Mouse (Mus musculus): ENCODE data around the gene Sipa1l1. TPM values are rescaled to one million over a fixed set of nuclear protein-coding genes. Genes with fewer than 3 reads are reported as not detected.
A peak's percentile ranks its signal among the peaks of the same experiment; 100 is the strongest.

The Sipa1l1 gene
- polyA plus RNA-seq, 1 experiment from 2014 or later = 16.9 TPM

DNA sequence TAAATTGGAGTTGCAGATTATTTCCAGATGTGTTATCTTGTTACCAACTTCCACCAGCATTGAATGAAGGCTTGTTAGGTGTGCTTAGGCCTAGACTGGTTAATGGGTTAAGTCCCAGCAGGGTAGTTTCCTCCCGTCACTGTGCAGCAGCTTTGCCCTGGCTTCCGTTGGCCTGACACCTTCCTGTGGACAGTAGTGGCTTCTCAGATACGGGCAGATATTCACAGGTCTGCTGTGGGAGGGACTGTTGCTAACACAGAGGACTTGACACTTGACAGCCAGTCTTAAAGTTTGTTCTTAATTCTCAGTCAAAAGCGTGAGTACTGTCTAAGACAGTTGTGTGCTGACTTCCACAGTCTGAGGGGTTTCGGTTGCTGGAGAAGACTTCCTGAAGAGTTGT lies 45.8 kb downstream of the Sipa1l1 start:
- Histone ChIP-seq H3K4me2 (no peak overlapping the region), H3K9me3 (replicated peaks) (no peaks in the 10 kb centered on the region), H3K36me3 (peaks cover 4% of the 10 kb centered on the region; the same call in 1 of the 2 replicates), H3K4me3 (no peak overlapping the region), H3K4me1 (replicated peaks) (peaks cover 14% of the 10 kb centered on the region), H3K27ac (no peak overlapping the region; the same call in 1 of the 2 replicates), H3K27me3 (no peaks in the 10 kb centered on the region), H3K9ac (no peak overlapping the region)
- no peak for ATAC-seq (replicated peaks; ENCODE audit: insufficient number of reproducible peaks, insufficient read depth, low FRiP score, low read depth)
- WGBS = 38% methylated on average over 5 of the region's 5 CpGs

DNA sequence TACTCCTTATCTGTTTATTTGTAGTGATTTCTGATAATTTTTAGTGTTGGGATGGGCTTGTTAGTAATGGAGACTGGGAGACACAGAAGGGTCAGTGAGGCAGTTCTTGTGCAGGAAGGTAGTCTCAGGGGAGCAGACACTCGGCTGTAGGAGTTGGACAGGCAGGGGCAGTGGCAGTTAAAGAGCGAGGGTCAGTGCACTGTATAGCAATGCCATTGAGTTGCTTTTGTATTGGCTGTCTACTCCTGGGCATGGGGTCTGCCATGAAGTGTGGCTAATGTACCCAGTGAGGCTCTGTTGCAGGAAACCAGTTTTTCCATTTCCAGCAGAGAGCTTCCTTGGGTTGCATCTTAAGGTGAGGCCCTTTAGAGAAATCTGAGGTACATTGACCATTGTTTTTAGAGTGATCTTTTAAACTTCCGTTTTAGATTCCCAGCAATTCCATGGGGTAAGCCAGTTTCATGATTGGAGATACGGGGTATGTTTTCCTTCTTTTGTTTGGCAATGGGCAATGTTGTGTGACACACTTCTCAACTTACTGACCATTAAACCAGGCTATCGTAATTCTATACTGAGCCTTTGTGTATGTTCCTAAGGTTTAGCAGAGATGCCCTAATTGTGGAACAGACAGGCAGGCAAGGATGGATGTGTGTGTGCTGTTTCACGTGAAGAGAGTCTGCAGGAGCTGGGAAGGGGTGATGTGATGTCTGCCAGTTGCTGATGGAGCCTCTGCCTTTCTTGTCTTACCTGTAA lies 47.9 kb downstream of the Sipa1l1 start:
- ATAC-seq (replicated peaks; ENCODE audit: insufficient number of reproducible peaks, insufficient read depth, low FRiP score, low read depth) = no peak
- 71% methylated on average over 6 of the region's 6 CpGs for WGBS
- H3K9ac ChIP-seq = no peak overlapping the region
- no peak overlapping the region for H3K27ac ChIP-seq
- H3K36me3 ChIP-seq = peaks cover 4% of the 10 kb centered on the region; the same call in 1 of the 2 replicates
- no peak overlapping the region for H3K4me3 ChIP-seq
- H3K4me1 ChIP-seq (replicated peaks) = peaks cover 14% of the 10 kb centered on the region
- no peak overlapping the region for H3K4me2 ChIP-seq
- no peaks in the 10 kb centered on the region for H3K27me3 ChIP-seq
- no peaks in the 10 kb centered on the region for H3K9me3 ChIP-seq (replicated peaks)

DNA sequence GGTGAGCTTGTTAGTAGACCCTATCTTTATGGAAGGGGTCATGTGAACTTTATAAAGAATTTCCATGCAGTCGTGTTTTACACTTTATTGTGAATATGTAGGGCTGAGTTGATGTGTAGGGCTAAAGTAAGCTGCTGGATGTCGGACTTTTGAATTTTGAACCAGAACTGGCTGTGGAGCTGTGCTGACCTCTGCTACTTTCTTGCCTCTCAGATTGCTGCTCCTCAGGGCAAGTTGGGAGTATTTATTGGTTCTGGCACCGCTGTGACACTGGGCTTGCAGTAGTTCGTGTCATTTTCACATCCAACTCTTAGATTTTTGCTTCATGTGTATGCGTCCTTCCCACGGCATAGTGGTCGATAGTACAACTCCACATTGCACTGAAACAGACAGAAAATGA lies 49.1 kb downstream of the Sipa1l1 start:
- Histone ChIP-seq H3K27ac (no peak overlapping the region), H3K4me2 (no peak overlapping the region), H3K9me3 (replicated peaks) (no peaks in the 10 kb centered on the region), H3K36me3 (peaks cover 4% of the 10 kb centered on the region; the same call in 1 of the 2 replicates), H3K27me3 (no peaks in the 10 kb centered on the region), H3K9ac (no peak overlapping the region), H3K4me3 (no peak overlapping the region), H3K4me1 (replicated peaks) (peaks cover 15% of the 10 kb centered on the region)
- no peak for ATAC-seq (replicated peaks; ENCODE audit: insufficient number of reproducible peaks, insufficient read depth, low FRiP score, low read depth)
- WGBS = 83% methylated on average over 7 of the region's 7 CpGs

DNA sequence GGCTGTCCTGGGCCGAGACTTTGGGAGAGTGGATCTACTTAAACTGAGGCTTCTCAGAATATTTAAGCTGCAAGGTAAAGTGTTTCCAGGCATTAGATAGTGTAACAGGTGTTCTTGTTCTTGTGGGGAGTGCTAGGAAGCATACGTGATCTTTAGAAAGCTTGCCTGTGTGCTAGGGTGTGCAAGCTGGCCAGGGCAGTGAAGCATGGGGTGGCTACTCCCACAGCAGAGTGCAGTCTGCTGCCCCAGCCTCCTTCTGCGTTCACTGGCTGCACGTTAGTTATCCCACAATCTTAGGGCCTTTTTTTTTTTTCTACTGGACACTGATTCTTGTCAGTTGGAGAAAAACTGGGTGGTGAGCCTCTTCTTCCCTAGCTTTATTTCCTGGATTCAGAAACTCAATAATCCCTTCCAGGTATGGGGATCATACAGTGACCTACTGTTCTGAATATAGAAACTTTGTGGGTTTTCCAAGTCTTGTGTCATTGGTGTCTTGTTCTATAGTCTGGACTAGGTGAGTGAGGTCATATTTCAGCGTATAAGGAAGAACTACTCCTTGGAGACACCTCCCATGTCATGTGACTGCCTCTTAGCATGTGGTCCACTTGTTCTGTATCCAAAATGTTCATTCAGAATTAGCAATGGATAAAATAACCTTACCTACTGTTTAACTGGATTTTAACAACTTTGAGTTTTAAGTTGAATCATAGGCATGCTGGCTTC lies 51.4 kb downstream of the Sipa1l1 start:
- Histone ChIP-seq H3K27me3 (no peaks in the 10 kb centered on the region), H3K4me2 (no peak overlapping the region), H3K9ac (no peak overlapping the region), H3K4me3 (no peak overlapping the region), H3K4me1 (replicated peaks) (peaks cover 10% of the 10 kb centered on the region), H3K36me3 (no peaks in the 10 kb centered on the region), H3K27ac (no peak overlapping the region), H3K9me3 (replicated peaks) (no peaks in the 10 kb centered on the region)
- WGBS = 72% methylated on average over 5 of the region's 5 CpGs
- no peak for ATAC-seq (replicated peaks; ENCODE audit: insufficient number of reproducible peaks, insufficient read depth, low FRiP score, low read depth)

DNA sequence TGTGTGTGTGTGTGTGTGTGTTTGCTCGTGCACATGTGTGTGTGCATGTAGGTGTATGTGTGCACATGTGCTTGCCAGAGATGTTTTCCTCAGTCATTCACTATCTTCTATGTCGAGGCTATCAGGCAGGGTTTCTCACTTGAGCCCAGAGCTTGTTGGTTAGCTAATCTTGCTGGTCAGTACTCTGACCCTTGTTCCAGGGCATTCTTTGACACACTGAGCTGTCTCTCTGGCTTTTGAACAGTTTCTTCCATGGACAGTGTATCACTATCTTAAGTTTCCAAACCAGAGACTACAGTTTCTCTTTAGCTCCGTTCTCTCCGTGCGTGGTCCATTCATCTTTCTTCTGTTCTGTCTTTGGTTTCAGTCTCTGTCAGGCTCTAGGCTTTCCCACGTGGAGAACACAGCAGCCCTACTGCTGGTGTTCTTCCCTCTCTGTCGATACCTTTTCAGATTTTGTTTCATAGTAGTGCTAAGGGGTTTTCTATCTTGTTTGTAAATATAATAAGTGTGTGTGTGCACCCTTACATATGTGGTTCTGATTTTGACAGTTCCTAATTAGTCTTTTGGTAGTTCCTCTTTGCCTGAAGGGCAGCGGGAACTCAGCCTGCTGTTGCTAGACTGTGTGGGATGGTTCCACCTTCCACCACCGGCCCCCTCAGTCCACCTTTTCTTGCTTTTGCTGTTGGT lies 54.2 kb downstream of the Sipa1l1 start:
- 57% methylated on average over 9 of the region's 9 CpGs for WGBS
- no peak overlapping the region for H3K27ac ChIP-seq
- H3K27me3 ChIP-seq = no peaks in the 10 kb centered on the region
- H3K9ac ChIP-seq = no peak overlapping the region
- H3K4me3 ChIP-seq = no peak overlapping the region
- H3K36me3 ChIP-seq = no peaks in the 10 kb centered on the region
- H3K4me1 ChIP-seq (replicated peaks) = peaks cover 29% of the 10 kb centered on the region
- ATAC-seq (replicated peaks; ENCODE audit: insufficient number of reproducible peaks, insufficient read depth, low FRiP score, low read depth) = no peak
- no peak overlapping the region for H3K4me2 ChIP-seq
- no peaks in the 10 kb centered on the region for H3K9me3 ChIP-seq (replicated peaks)

DNA sequence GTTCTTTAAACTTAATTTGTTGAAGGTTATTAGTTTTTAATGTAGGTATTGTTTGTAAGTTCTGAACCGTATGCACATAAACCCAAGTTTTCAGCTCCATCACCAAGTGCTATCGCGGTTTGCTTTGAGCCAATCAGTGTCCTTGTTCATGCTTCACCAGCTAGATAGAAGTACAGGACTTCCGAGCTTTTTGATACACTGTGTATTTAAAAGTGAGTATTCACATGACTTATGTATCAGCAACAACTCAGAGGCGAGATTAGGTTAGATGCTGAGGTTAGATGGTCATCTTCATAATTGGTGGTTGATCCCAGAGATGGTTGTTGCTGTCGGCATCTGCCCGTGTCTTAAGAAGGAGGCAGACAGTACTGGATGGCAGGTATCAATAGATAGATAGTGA lies 55.7 kb downstream of the Sipa1l1 start:
- WGBS = 87% methylated on average over 7 of the region's 7 CpGs
- H3K4me2 ChIP-seq = no peak overlapping the region
- H3K36me3 ChIP-seq = no peaks in the 10 kb centered on the region
- no peak overlapping the region for H3K4me3 ChIP-seq
- no peak for ATAC-seq (replicated peaks; ENCODE audit: insufficient number of reproducible peaks, insufficient read depth, low FRiP score, low read depth)
- H3K27me3 ChIP-seq = no peaks in the 10 kb centered on the region
- H3K9ac ChIP-seq = no peak overlapping the region
- no peaks in the 10 kb centered on the region for H3K9me3 ChIP-seq (replicated peaks)
- peaks cover 26% of the 10 kb centered on the region for H3K4me1 ChIP-seq (replicated peaks)
- H3K27ac ChIP-seq = no peak overlapping the region

DNA sequence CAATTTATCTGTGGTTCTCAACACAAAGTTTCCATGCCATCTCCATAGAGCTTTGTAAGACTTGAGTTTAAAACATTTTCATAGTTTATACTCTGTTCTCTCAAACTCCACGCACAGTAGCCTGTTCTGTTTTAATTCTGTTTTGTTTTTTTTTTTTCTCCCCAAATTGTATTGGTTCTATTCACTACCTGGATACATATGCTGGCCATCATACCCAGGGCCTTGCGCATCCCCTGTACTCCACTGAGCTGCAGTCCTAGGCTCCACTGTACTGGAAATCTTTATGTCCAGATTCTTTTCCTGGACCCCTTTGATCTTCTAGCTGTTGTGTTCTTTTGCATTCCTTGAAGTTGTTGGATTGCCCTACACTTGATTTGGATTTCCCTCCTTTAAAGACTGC lies 56.2 kb downstream of the Sipa1l1 start:
- ATAC-seq (replicated peaks; ENCODE audit: insufficient number of reproducible peaks, insufficient read depth, low FRiP score, low read depth) = no peak
- H3K9ac ChIP-seq = no peak overlapping the region
- H3K4me1 ChIP-seq (replicated peaks) = peaks cover 30% of the 10 kb centered on the region
- H3K27ac ChIP-seq = peak overlapping the region; percentile 2; the same call in 1 of the 2 replicates
- no peaks in the 10 kb centered on the region for H3K27me3 ChIP-seq
- no peaks in the 10 kb centered on the region for H3K9me3 ChIP-seq (replicated peaks)
- 95% methylated on average over 2 of the region's 2 CpGs for WGBS
- no peak overlapping the region for H3K4me2 ChIP-seq
- no peak overlapping the region for H3K4me3 ChIP-seq
- no peaks in the 10 kb centered on the region for H3K36me3 ChIP-seq

DNA sequence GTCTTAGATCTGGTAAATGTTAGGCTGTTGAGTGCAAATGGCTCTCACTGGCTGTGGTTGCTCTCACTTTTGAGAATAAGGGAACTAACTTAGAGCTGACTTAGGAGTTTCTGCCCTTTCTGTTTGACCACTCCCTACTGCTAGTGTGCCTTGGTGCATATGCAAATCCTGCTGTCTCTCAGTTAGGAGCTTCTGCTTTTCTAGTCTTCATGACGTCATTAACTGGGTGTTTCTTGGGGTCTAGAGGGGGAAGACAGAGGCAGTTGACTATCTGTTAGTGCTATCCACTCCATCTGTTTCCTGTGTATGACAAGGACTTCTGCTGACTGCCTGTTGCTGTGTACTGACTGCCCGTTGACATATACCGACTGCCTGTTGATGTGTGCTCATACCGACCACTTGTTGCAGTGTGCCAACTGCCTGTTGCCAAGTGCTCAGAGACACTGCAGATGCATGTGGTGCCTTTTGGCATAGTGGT lies 56.7 kb downstream of the Sipa1l1 start:
- Histone ChIP-seq H3K9me3 (replicated peaks) (no peaks in the 10 kb centered on the region), H3K4me3 (no peak overlapping the region), H3K4me1 (replicated peaks) (peaks cover 35% of the 10 kb centered on the region), H3K27ac (peak overlapping the region; percentile 51; the same call in 1 of the 2 replicates), H3K9ac (no peak overlapping the region), H3K36me3 (no peaks in the 10 kb centered on the region), H3K4me2 (no peak overlapping the region), H3K27me3 (no peaks in the 10 kb centered on the region)
- ATAC-seq (replicated peaks; ENCODE audit: insufficient number of reproducible peaks, insufficient read depth, low FRiP score, low read depth) = peak; percentile 62; the same call in 1 of the 2 replicates
- WGBS = 24% methylated on average over 4 of the region's 4 CpGs

DNA sequence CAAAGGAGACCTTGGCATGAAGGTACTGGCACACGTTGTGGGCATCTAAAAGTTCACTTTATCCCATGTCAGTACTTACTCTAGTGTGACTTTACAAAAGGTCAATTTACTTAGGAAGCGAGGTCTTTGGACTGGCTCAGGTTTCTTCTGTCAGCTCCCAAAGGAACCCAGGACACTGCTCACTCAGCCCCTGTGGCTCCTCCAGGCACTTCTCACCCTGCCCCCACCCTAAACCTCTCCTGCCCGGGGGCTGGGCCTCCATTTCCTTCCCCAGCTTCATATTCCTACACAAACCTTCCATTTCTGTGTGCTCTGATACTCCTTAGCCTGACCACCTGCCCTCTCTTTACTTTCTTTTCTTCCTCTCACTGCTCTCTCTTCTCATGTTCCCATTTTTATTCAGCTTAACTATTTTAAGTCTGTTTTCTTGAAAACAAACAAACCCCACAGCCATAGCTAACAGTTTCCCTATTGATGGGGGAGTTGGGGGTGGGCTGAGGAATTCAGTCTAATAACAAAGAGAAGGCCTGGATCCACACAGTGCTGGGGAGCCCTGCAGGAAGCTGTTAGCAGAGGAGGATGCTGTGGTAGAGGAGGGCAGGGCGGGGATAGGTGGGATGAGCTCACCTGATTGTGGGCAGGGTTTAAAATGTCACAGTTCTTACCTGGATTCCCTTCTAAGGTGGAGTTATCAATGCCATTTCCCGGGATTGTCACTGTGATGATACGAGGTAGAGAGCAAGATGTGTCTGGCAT lies 57.4 kb downstream of the Sipa1l1 start:
- Histone ChIP-seq H3K4me2 (no peak overlapping the region), H3K36me3 (no peaks in the 10 kb centered on the region), H3K4me3 (no peak overlapping the region), H3K9ac (no peak overlapping the region), H3K9me3 (replicated peaks) (no peaks in the 10 kb centered on the region), H3K27me3 (no peaks in the 10 kb centered on the region), H3K27ac (peak overlapping the region; percentile 51; the same call in 1 of the 2 replicates), H3K4me1 (replicated peaks) (peaks cover 41% of the 10 kb centered on the region)
- 56% methylated on average over 6 of the region's 6 CpGs for WGBS
- no peak for ATAC-seq (replicated peaks; ENCODE audit: insufficient number of reproducible peaks, insufficient read depth, low FRiP score, low read depth)

DNA sequence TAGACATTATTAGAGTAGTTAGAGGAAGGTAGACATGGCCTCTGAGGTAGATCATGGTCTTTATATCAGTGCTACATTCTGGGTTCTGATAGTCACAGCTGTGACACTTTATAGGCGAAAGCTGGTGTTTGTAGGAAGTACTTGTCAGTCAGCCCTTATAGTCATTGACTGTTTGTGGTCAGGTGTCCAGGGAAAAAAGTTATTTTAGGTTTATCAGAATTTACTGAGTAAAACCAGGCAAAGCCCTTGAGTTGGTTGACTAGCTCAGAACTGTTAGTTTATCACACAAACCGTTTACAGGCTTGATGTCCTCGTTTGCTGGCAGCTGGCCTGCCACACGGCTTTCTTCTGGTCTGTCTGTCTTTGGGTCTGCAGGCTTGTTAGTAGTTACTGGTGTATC lies 61.0 kb downstream of the Sipa1l1 start:
- WGBS = 33% methylated on average over 4 of the region's 4 CpGs
- Histone ChIP-seq H3K27me3 (no peaks in the 10 kb centered on the region), H3K4me2 (no peak overlapping the region), H3K9me3 (replicated peaks) (no peaks in the 10 kb centered on the region), H3K36me3 (no peaks in the 10 kb centered on the region), H3K4me1 (replicated peaks) (peaks cover 54% of the 10 kb centered on the region), H3K9ac (no peak overlapping the region), H3K27ac (peak overlapping the region; percentile 41), H3K4me3 (no peak overlapping the region)
- no peak for ATAC-seq (replicated peaks; ENCODE audit: insufficient number of reproducible peaks, insufficient read depth, low FRiP score, low read depth)

DNA sequence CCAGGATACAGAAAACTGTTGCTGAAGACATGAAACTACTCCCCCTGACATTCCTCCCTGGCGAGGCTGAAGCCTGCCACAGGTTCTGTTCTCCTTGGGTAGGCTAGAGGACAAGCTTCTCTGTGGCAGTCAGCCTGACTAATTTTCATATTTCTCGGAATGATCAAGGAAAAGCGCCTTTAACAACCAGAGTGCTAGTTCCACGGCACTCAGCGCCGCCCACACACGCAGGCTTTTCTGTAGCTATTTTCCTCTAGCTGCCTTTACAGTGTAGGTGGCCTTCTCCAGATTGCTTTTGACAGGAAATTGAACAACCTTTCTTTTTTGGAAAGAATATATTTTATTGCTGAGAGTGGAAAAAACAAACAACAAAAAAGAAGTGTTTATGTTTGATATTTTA lies 62.1 kb downstream of the Sipa1l1 start:
- H3K36me3 ChIP-seq = no peaks in the 10 kb centered on the region
- H3K27ac ChIP-seq = no peak overlapping the region
- H3K27me3 ChIP-seq = no peaks in the 10 kb centered on the region
- no peak overlapping the region for H3K4me3 ChIP-seq
- ATAC-seq (replicated peaks; ENCODE audit: insufficient number of reproducible peaks, insufficient read depth, low FRiP score, low read depth) = no peak
- no peak overlapping the region for H3K9ac ChIP-seq
- no peak overlapping the region for H3K4me2 ChIP-seq
- peaks cover 47% of the 10 kb centered on the region for H3K4me1 ChIP-seq (replicated peaks)
- 50% methylated on average over 7 of the region's 7 CpGs for WGBS
- H3K9me3 ChIP-seq (replicated peaks) = no peaks in the 10 kb centered on the region

Data from heart, embryonic 15.5 days (tissue).